Mouse (Mus musculus) heart, embryonic 14.5 days (tissue): Measurements from ENCODE around the gene Asb11. TPM values are rescaled to one million over a fixed set of nuclear protein-coding genes. Genes with fewer than 3 reads are reported as not detected.
A peak's percentile ranks its signal among the peaks of the same experiment; 100 is the strongest.

ENCODE experiments used
- ATAC-seq: fragments of 200-750 bp; cut with Nextera tagmentation; 2 replicates; pipeline ENCODE4 v1.8.0; 2017; ENCODE audit warnings: low read depth, moderate TSS enrichment; ENCODE audit not compliant: insufficient number of reproducible peaks, insufficient read depth, low FRiP score
- H3K27ac ChIP-seq, 2 experiments: fragments of 200-500 bp in 1 of 2; fragments of 300-500 bp in 1 of 2; sonication (generic) in 1 of 2; replicated peaks in 1 of 2; 2 replicates each; pipeline ENCODE4 v1.5.1; 2012 to 2014; ENCODE audit warnings: low read depth in 2 of 2, low read length in 2 of 2, control low read depth in 1 of 2, mild to moderate bottlenecking in 1 of 2, mixed read lengths in 1 of 2; ENCODE audit not compliant: control insufficient read depth in 1 of 2, insufficient read depth in 1 of 2
- H3K27me3 ChIP-seq: fragments of 300-500 bp; sonication (generic); 2 replicates; pipeline ENCODE4 v1.6.1; 2014; ENCODE audit warnings: mild to moderate bottlenecking, low read length, control low read depth; ENCODE audit not compliant: control insufficient read depth, insufficient read depth
- H3K36me3 ChIP-seq: fragments of 300-500 bp; sonication (generic); 2 replicates; pipeline ENCODE4 v1.6.1; 2014; ENCODE audit warnings: mild to moderate bottlenecking, control low read depth, low read length, mixed read lengths; ENCODE audit not compliant: control insufficient read depth, insufficient read depth
- H3K4me1 ChIP-seq, 2 experiments: fragments of 200-500 bp in 1 of 2; fragments of 300-500 bp in 1 of 2; sonication (generic) in 1 of 2; 2 replicates each; pipeline ENCODE4 v1.6.1; 2012 to 2014; ENCODE audit warnings: low read length in 2 of 2, control low read depth in 1 of 2, mixed read lengths in 1 of 2; ENCODE audit not compliant: control insufficient read depth in 2 of 2, insufficient read depth in 2 of 2
- H3K4me2 ChIP-seq: fragments of 300-500 bp; sonication (generic); 2 replicates; pipeline ENCODE4 v1.6.1; 2014; ENCODE audit warnings: mild to moderate bottlenecking, low read length
- H3K4me3 ChIP-seq, 2 experiments: fragments of 200-500 bp in 1 of 2; fragments of 300-500 bp in 1 of 2; sonication (generic) in 1 of 2; 2 replicates each; pipeline ENCODE4 v1.5.1; 2012 to 2014; ENCODE audit warnings: low read length in 2 of 2, mild to moderate bottlenecking in 2 of 2, control low read depth in 1 of 2, low read depth in 1 of 2, moderate library complexity in 1 of 2; ENCODE audit not compliant: control insufficient read depth in 1 of 2, insufficient read depth in 1 of 2
- H3K9ac ChIP-seq: fragments of 300-500 bp; sonication (generic); 2 replicates; pipeline ENCODE4 v1.6.1; 2014; ENCODE audit warnings: mild to moderate bottlenecking, low read length
- H3K9me3 ChIP-seq: fragments of 300-500 bp; sonication (generic); 2 replicates; pipeline ENCODE4 v1.6.1; 2016; ENCODE audit warnings: low read length, control low read depth; ENCODE audit not compliant: control insufficient read depth
- WGBS: fragments of 180-500 bp; shearing (Covaris S2); extraction: QIAGEN DNeasy Blood & Tissue Kit; methylation state at CpG from one replicate; pipeline ENCODE4 v1.1.7; 2014; 5-methylcytosine and 5-hydroxymethylcytosine counted together
- polyA plus RNA-seq: library from polyadenylated mRNA; unstranded; fragments of >200 nt; fragmentation: Nextera tagmentation; extraction: Ambion mirVana; gene quantifications from 2 replicates; pipeline ENCODE4 v1.2.1, GENCODE M21; 2014

Asb11 gene
- polyA plus RNA-seq, 1 experiment from 2014 or later: 45.4 TPM

- ATAC-seq: no peak
- Histone ChIP-seq H3K9me3 (no peaks in the 10 kb centered on the region), H3K4me3 (no peak overlapping the region), H3K27me3 (no peaks in the 10 kb centered on the region), H3K36me3 (peaks cover 40% of the 10 kb centered on the region), H3K4me1 (no peaks in the 10 kb centered on the region), H3K27ac (no peak overlapping the region), H3K4me2 (no peak overlapping the region), H3K9ac (no peak overlapping the region)
- WGBS: 74% methylated on average over 6 of the region's 6 CpGs
Observed at GRCm38 (mm10) chrX:164430621-164431020, 6.2 kb upstream of the Asb11 start.

- H3K27ac ChIP-seq: no peak overlapping the region
- peaks cover 36% of the 10 kb centered on the region for H3K36me3 ChIP-seq
- ATAC-seq: no peak
- peaks cover 0 to 2% of the 10 kb centered on the region in 2 experiments; a peak in 1 of 4 replicates for H3K4me1 ChIP-seq
- 75% methylated on average over 2 of the region's 2 CpGs for WGBS
- no peaks in the 10 kb centered on the region for H3K9me3 ChIP-seq
- H3K4me2 ChIP-seq: no peak overlapping the region
- no peaks in the 10 kb centered on the region for H3K27me3 ChIP-seq
- H3K9ac ChIP-seq: no peak overlapping the region
- H3K4me3 ChIP-seq: no peak overlapping the region
Observed at GRCm38 (mm10) chrX:164431133-164431532, 5.7 kb upstream of the Asb11 start.

GRCm38 (mm10) chrX:164431541-164431940, 5.3 kb upstream of the Asb11 start:
- Histone ChIP-seq H3K4me1 (peaks cover 0 to 2% of the 10 kb centered on the region in 2 experiments; a peak in 1 of 4 replicates), H3K4me2 (no peak overlapping the region), H3K27ac (no peak overlapping the region), H3K27me3 (no peaks in the 10 kb centered on the region), H3K9ac (no peak overlapping the region), H3K36me3 (peaks cover 36% of the 10 kb centered on the region), H3K4me3 (no peak overlapping the region), H3K9me3 (no peaks in the 10 kb centered on the region)
- 84% methylated on average over 6 of the region's 6 CpGs for WGBS
- no peak for ATAC-seq

- WGBS: 95% methylated on average over 9 of the region's 9 CpGs
- Histone ChIP-seq H3K4me3 (no peak overlapping the region), H3K4me2 (no peak overlapping the region), H3K27me3 (no peaks in the 10 kb centered on the region), H3K9me3 (no peaks in the 10 kb centered on the region), H3K27ac (no peak overlapping the region), H3K36me3 (peaks cover 36% of the 10 kb centered on the region), H3K9ac (no peak overlapping the region), H3K4me1 (peaks cover 0 to 2% of the 10 kb centered on the region in 2 experiments; a peak in 1 of 4 replicates)
- ATAC-seq: no peak
Observed at GRCm38 (mm10) chrX:164432682-164433081, 4.1 kb upstream of the Asb11 start.

GRCm38 (mm10) chrX:164439462-164439861, 2.7 kb downstream of the Asb11 start:
- Histone ChIP-seq H3K4me2 (peak overlapping the region; percentile 54), H3K36me3 (no peaks in the 10 kb centered on the region), H3K4me3 (no peak overlapping the region), H3K9me3 (no peaks in the 10 kb centered on the region), H3K9ac (peak overlapping the region; percentile 25; the same call in 1 of the 2 replicates), H3K4me1 (peaks cover 3 to 7% of the 10 kb centered on the region in 2 experiments; a peak in 2 of 4 replicates), H3K27me3 (no peaks in the 10 kb centered on the region), H3K27ac (peak overlapping the region; percentile 53 to 86; a peak in 2 of 4 replicates)
- 74% methylated on average over 7 of the region's 7 CpGs for WGBS
- ATAC-seq: no peak

GRCm38 (mm10) chrX:164440140-164440539, 3.3 kb downstream of the Asb11 start:
- Histone ChIP-seq H3K27me3 (no peaks in the 10 kb centered on the region), H3K9me3 (no peaks in the 10 kb centered on the region), H3K4me3 (no peak overlapping the region), H3K4me1 (peaks cover 3 to 7% of the 10 kb centered on the region in 2 experiments; a peak in 2 of 4 replicates), H3K9ac (0 out of 2 replicates have a peak overlapping the region, but pooled peaks have one; percentile 26), H3K4me2 (peak overlapping the region; percentile 54), H3K36me3 (no peaks in the 10 kb centered on the region), H3K27ac (peak overlapping the region; percentile 81 to 86)
- 41% methylated on average over 2 of the region's 2 CpGs for WGBS
- peak; percentile 77; the same call in 1 of the 2 replicates for ATAC-seq

DNA sequence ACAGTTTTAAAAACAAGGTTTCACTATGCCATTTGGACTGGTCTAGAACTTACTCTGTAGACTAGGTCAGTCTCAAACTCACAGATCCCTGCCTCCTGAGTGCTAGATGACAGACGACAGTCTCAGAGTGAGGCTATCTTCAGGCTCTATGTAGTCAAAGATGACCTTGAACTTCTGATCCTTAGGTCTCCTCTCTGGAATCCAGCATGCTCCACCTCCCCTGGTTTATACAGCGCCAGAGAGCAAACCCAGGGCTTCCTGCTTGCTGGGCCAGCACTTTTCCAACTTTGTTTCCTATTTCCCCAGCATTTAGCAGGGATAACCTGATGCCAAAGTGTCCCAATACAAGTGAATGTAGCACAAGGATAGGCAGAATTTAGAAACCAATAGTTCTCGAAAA, 3.9 kb downstream of the Asb11 start:
- H3K4me3 ChIP-seq: no peak overlapping the region
- H3K4me2 ChIP-seq: peak overlapping the region; percentile 50
- H3K27ac ChIP-seq: peak overlapping the region; percentile 81 to 86
- ATAC-seq: no peak
- 52% methylated on average over 3 of the region's 3 CpGs for WGBS
- no peaks in the 10 kb centered on the region for H3K36me3 ChIP-seq
- no peak overlapping the region for H3K9ac ChIP-seq
- no peaks in the 10 kb centered on the region for H3K27me3 ChIP-seq
- no peaks in the 10 kb centered on the region for H3K9me3 ChIP-seq
- peaks cover 3 to 7% of the 10 kb centered on the region in 2 experiments; a peak in 2 of 4 replicates for H3K4me1 ChIP-seq

DNA sequence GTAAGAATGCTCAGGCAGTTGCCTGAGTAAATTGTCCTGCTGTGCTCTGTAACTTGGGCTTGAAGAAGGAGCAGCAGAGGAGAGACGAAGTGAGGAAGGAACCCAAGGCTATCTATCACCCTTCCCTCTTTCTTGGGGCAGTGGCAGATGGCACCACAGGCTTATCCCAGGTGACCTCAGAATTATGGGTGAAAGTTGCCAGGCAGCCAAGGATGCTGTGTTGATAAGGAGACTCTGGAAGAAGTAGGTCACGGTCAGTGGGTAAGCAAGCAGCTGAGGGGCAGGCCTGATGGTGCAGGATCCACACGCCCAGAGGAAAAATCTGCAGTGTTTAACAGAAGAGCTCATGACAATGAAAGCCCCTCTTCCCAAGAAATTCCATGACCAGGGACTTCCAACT, 4.5 kb downstream of the Asb11 start:
- Histone ChIP-seq H3K27ac (peak overlapping the region in 1 of 2 experiments; percentile 86; a peak in 2 of 4 replicates), H3K9me3 (no peaks in the 10 kb centered on the region), H3K27me3 (no peaks in the 10 kb centered on the region), H3K9ac (no peak overlapping the region), H3K4me3 (no peak overlapping the region), H3K36me3 (no peaks in the 10 kb centered on the region), H3K4me1 (peaks cover 3 to 6% of the 10 kb centered on the region in 2 experiments; a peak in 2 of 4 replicates), H3K4me2 (no peak overlapping the region)
- ATAC-seq: no peak
- 60% methylated on average over 3 of the region's 3 CpGs for WGBS
